ENCODE assay signal across 7 mouse cellular contexts in the genomic region with DNA sequence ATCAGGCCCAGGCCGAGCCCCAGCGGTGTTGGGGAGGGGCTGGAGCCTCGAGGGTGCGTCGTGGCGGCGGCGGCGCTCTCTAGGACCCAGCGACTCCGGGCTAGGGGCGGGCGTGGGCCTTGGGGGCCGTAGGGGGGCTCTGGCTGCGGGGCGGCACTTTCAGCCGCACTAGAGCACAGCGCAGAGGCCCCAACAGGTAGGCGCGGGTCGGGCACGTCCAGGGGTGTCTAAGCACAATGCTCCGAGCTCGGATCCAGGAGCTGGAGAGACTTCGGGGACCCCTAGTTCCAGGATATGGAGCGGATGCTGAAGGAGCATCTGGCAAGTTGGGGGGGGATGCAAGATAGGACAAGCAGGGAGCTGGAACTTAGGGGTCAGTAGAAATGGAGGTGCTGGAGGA. TPM values are rescaled to one million over a fixed set of nuclear protein-coding genes. Genes with fewer than 3 reads are reported as not detected.
DNase-seq lines count a peak whose midpoint lies in the region; ATAC-seq and TF ChIP-seq lines count a peak whose summit lies in the region.

No protein-coding gene starts in this region.

- no peaks in the 10 kb centered on the region for H3K9me3 ChIP-seq in limb, embryonic 14.5 days (ENCODE audit: control insufficient read depth, low read length)

- H3K4me2 ChIP-seq in limb, embryonic 14.5 days (replicated peaks; ENCODE audit: low read depth, low read length, severe bottlenecking): peak overlapping the region; percentile 88

- H3K27me3 ChIP-seq in limb, embryonic 14.5 days (ENCODE audit: control insufficient read depth, insufficient read depth, low read length): no peaks in the 10 kb centered on the region

- ATAC-seq in granulocyte monocyte progenitor cell, adult 5-6 weeks (replicated peaks; ENCODE audit: poor library complexity, severe bottlenecking): peak; percentile 32; the same call in 1 of the 2 replicates
- ATAC-seq in limb, embryonic 14.5 days (ENCODE audit: low FRiP score, low read depth): peak; percentile 82

- peak; percentile 89; the same call in 1 of the 2 replicates for TF ChIP-seq POLR2A in limb, embryonic 14.5 days (IDR thresholded peaks at IDR 0.05; ENCODE audit: borderline replicate concordance, extremely low read depth, insufficient read depth, insufficient read length)

- H3K4me3 ChIP-seq in limb, embryonic 14.5 days (replicated peaks; ENCODE audit: low read length): peak overlapping the region; percentile 75

- H3K27ac ChIP-seq in limb, embryonic 14.5 days (replicated peaks; ENCODE audit: low read depth, low read length): peak overlapping the region; percentile 94

- H3K9ac ChIP-seq in limb, embryonic 14.5 days (ENCODE audit: low read depth, low read length, severe bottlenecking): peak overlapping the region; percentile 92

- DNase-seq in thymus, postnatal 4 days: peak; percentile 57
- no peak for DNase-seq in thymus, postnatal 25 days
- peak; percentile 77 for DNase-seq in limb, embryonic 14.5 days (ENCODE audit: low spot score)
- DNase-seq in neural tube, embryonic 10.5 days (ENCODE audit: extremely low spot score, low spot score): peak; percentile 83
- no peak for DNase-seq in cerebellum, adult 8-10 months
- DNase-seq in gastrocnemius, postnatal 36 days: no peak

- 0% methylated on average over 20 of the region's 26 CpGs for WGBS in limb, embryonic 14.5 days

- intact Hi-C loops in gastrocnemius, postnatal 36 days (cut with DNase I): no loop called here

- H3K36me3 ChIP-seq in limb, embryonic 14.5 days (ENCODE audit: control insufficient read depth, insufficient read depth, low read length): peaks cover 49% of the 10 kb centered on the region

- H3K4me1 ChIP-seq in limb, embryonic 14.5 days (ENCODE audit: control insufficient read depth, insufficient read depth, low read length): peaks cover 18% of the 10 kb centered on the region

RNA-seq across cellular contexts. Expression of gene Mfap2, which starts 0.3 kb away (rescaled TPM):
- total RNA-seq in granulocyte monocyte progenitor cell, adult 5-6 weeks (2014; fragmentation: Nextera tagmentation): not detected in 2 replicates
- total RNA-seq in granulocyte monocyte progenitor cell, adult 5-6 weeks (2017): not detected in 2 replicates
- 708 and 919 TPM in 2 replicates for polyA plus RNA-seq in limb, embryonic 14.5 days (2012; rRNA removed)
- polyA plus RNA-seq in limb, embryonic 14.5 days (2014; fragmentation: Nextera tagmentation; extraction: Ambion mirVana): 1,017 and 1,089 TPM in 2 replicates
- 1 to 10 TPM; 6.2 to 7.4 TPM for total RNA-seq in gastrocnemius, postnatal 36 days (2021)

RNA-seq across cellular contexts. Expression of gene Atp13a2, which starts 23.9 kb away (rescaled TPM):
- 30.0 and 30.5 TPM in 2 replicates for total RNA-seq in granulocyte monocyte progenitor cell, adult 5-6 weeks (2014; fragmentation: Nextera tagmentation)
- 14.5 and 23.6 TPM in 2 replicates for total RNA-seq in granulocyte monocyte progenitor cell, adult 5-6 weeks (2017)
- 74.6 and 112 TPM in 2 replicates for polyA plus RNA-seq in limb, embryonic 14.5 days (2012; rRNA removed)
- 43.7 and 45.0 TPM in 2 replicates for polyA plus RNA-seq in limb, embryonic 14.5 days (2014; fragmentation: Nextera tagmentation; extraction: Ambion mirVana)
- total RNA-seq in gastrocnemius, postnatal 36 days (2021): 10 to 100 TPM; 16.6 to 17.5 TPM

RNA-seq across cellular contexts. Expression of gene Sdhb, which starts 49.5 kb away (rescaled TPM):
- total RNA-seq in granulocyte monocyte progenitor cell, adult 5-6 weeks (2014; fragmentation: Nextera tagmentation): 143 and 167 TPM in 2 replicates
- 116 and 142 TPM in 2 replicates for total RNA-seq in granulocyte monocyte progenitor cell, adult 5-6 weeks (2017)
- 156 and 175 TPM in 2 replicates for polyA plus RNA-seq in limb, embryonic 14.5 days (2012; rRNA removed)
- 380 and 381 TPM in 2 replicates for polyA plus RNA-seq in limb, embryonic 14.5 days (2014; fragmentation: Nextera tagmentation; extraction: Ambion mirVana)
- total RNA-seq in gastrocnemius, postnatal 36 days (2021): 100 to 1,000 TPM; 568 to 650 TPM

RNA-seq across cellular contexts. Expression of gene Crocc, which starts 49.8 kb away (rescaled TPM):
- 6.4 and 8.0 TPM in 2 replicates for total RNA-seq in granulocyte monocyte progenitor cell, adult 5-6 weeks (2014; fragmentation: Nextera tagmentation)
- 6.5 and 7.0 TPM in 2 replicates for total RNA-seq in granulocyte monocyte progenitor cell, adult 5-6 weeks (2017)
- 25.9 and 27.8 TPM in 2 replicates for polyA plus RNA-seq in limb, embryonic 14.5 days (2012; rRNA removed)
- polyA plus RNA-seq in limb, embryonic 14.5 days (2014; fragmentation: Nextera tagmentation; extraction: Ambion mirVana): 5.4 and 7.3 TPM in 2 replicates
- 1 to 10 TPM; 1.7 to 2.0 TPM for total RNA-seq in gastrocnemius, postnatal 36 days (2021)

Comparison
In these comparisons a context has a peak if more than half of its experiments do, and no peak if none do; other contexts are left out.
1. DNase-seq: peak in thymus, postnatal 4 days (single experiment), limb, embryonic 14.5 days (single experiment) and neural tube, embryonic 10.5 days (single experiment); none in thymus, postnatal 25 days (single experiment), cerebellum, adult 8-10 months (single experiment) and gastrocnemius, postnatal 36 days (0 of 2).
2. RNA of gene Mfap2, which starts 0.3 kb away (total RNA-seq): 6.2 to 7.4 TPM in gastrocnemius, postnatal 36 days; not detected in granulocyte monocyte progenitor cell, adult 5-6 weeks; every median in the first group is over 4 times any median in the second.